Mouse (Mus musculus): ENCODE data around the gene Fmnl1.

Gene Fmnl1

DNA sequence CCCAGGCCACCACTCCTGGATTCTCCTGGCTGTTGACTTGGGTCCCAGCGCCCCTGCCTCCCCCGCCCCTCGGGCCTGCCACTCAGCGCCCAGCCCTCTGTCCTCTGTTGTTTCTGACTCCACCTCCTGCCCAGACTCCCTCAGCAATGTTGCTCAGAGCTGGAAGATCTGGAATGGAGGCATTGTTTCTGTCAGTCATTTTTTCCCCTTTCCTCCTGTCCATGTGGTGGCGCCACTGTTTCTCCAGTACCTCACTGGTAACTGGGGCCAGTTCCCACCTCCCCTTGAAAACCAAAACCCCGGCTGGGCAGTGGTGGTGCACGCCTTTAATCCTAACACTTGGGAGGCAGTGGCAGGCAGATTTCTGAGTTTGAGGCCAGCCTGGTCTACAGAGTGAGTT lies 9.5 kb upstream of the Fmnl1 start:
- no peak for DNase-seq

DNA sequence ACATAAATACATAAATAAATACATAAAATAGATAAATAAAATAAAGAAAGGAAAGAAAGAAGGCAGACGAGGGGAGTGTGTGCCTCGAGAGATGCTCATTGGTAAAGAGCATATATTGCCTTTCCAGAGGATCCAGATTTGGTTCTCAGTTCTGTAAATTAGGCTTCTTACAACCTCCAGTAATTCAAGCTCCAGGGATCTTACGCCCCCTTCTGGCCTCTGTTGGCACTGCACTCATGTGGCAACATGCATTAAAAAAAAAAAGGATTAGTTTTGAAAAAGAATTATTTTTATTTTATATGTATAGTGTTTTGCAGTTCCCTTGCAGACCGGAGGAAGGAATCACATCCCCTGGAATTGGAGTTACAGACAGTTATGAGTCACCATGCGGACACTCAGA lies 8.8 kb upstream of the Fmnl1 start:
- DNase-seq: no peak

DNA sequence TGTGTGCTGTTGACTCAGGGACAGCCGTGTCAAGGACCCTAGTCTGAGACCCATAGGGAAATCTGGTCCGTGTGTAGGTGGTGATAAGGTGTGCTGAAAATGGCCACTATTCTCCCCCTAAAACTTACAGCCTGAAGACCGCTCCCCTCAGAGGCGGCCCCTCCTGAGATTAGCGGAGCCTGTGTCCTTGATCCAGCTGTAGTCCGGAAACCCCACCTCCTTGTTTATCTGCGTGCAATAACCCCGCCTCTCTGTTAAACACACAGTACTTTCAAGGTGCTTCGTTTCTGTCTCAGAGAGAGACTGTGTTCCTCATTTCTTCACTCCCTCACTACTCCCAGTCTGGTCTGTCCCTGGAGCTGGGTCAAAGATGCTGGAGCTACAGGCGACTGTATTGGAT lies 6.5 kb upstream of the Fmnl1 start:
- DNase-seq: no peak

DNA sequence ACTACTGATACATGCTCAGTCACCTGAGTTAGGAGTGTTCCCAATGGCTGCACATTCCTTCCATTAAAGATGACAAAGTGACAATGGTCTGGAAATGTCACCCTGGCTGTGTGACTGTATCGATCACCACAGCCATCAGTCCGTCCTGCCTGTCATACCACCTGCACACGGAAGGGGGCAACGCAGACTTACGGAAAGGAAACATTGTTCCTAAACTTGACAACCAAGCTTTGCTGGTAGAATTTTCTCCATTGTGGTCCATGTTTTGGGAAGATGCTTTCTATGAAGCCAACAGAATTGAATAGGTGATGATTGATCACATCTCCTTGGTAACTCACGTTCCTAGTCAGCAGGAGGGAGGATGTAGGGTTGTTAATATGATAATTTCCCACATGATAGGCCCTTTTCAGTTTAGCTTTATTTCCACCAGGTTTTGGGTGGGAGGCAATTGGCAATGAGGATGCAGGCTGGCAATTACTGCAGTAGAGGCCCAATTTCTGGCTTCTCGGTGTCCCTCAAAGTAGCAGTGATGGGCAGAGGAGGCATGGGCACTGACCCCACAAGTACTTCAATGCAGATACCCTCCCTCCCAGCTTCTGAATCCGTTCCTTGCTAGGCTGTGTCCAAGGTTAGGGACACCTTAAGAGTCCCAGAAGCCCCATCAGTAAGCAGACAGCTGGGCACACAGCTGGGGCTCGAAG lies 2.1 kb upstream of the Fmnl1 start:
- DNase-seq: peak; percentile 91

DNA sequence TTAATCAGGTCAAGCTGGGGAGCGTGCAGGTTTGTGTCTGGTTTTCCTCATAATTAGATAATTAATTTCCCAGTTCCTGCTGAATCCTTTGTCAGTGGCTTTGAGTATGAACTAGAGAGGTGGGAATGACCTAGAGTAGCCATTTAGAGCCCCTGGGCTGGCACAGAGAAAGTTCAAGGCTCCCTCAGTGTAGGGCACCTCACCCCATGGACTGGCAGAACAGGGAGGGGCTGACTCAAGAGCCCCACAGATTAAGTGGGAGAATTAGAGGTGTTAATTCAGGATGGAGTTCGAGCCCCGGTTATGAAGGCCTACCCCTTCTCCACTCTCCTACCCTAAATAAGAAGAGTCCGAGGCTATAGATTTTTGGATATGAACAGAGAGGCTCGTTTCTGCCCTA lies 1.2 kb upstream of the Fmnl1 start:
- DNase-seq: no peak

DNA sequence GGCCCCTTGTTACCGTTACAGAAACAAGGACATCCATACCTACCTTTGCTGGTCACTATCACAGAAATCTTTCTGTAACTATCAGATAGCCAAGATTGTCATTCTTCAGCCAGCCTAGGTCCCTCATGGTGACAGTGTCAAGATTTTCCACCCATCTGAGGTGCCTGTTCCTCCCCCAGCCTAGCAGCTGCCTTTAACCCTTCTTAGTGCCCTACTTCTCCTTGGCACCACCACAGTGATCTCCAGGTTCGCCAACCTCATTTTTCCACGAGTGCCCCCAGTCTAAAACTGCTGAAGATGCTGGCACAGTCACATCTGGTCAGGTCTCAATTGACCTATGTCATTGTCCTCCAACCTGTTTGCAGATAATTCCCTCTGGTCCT lies 805 bp upstream of the Fmnl1 start:
- no peak for DNase-seq

DNA sequence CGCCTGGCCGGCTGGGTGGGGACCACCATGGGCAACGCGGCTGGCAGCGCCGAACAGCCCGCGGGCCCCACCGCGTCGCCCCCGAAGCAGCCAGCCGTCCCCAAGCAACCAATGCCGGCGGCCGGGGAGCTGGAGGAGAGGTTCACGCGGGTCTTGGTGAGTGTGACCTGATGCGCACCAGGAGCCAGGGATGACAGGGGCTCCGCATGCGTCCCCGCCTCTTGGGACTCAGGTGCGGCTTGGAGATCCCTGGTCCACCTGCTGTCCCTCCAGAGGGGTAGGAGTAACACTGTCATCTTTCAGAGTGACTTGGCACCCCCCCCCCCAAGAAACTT lies 346 bp downstream of the Fmnl1 start:
- no peak for DNase-seq

DNA sequence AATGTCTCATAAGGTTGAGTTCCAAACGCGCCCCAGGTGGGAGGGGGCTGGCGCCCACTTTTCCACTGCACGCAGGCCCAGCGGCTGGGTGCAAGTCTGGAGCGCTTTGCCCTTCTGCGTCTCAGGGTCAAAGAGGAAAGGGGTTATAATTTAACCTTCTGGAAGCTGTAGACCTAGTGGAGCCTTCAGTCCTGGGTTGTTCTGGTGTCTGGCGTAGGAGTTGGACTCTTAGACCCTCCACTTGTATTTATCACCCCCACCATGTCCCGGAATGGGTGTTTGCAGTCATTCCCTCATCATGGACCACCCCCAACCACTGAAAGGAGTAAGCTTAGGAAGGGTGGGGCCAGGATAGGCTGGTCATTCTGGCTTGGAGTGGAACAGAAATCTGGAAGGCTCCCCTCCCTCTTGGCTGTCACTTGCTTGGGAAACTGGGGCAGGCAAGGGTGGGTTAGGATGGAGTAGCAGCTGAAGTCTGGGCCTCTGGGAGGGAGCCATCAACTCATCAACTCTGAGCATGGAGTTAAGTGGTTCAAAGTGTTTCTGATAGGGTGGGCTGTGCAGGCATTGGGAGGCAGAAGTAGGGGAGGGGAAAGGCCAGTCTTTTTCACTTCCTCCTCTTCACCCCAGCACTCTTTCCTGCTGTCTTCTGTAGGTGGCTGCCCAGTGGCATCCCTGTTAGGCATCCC lies 940 bp downstream of the Fmnl1 start:
- DNase-seq: no peak

DNA sequence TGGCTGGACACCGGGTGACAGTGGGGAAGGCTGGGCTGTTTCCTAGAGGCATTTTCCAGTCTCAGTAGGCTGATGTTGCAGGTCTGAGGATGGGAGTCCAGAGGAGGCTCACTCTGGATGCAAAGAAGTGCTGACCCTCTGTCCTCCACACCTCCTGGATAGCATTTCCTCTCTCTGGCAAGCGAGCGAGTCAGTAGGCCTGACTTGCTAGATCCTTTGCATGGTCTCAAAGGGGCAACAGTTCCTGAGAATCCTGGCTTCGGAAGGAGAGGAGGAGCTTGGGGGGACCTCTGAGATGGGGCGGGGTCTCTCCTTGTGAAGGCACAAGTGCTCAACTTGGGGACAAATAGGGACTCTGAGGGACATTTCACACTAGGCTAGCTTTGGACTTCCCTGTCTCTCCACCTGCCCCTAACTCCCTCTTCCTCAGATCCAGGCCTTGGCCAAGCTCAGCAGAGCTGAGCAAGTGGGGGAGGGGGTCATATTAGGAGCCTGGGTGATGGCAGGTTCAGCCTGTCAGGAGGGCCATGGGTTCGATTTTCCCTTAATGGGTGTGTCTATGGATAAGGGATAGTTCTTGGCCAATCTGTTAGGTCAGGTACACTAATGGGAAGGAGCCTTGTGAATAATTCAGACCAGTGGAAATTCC lies 1.6 kb downstream of the Fmnl1 start:
- no peak for DNase-seq

DNA sequence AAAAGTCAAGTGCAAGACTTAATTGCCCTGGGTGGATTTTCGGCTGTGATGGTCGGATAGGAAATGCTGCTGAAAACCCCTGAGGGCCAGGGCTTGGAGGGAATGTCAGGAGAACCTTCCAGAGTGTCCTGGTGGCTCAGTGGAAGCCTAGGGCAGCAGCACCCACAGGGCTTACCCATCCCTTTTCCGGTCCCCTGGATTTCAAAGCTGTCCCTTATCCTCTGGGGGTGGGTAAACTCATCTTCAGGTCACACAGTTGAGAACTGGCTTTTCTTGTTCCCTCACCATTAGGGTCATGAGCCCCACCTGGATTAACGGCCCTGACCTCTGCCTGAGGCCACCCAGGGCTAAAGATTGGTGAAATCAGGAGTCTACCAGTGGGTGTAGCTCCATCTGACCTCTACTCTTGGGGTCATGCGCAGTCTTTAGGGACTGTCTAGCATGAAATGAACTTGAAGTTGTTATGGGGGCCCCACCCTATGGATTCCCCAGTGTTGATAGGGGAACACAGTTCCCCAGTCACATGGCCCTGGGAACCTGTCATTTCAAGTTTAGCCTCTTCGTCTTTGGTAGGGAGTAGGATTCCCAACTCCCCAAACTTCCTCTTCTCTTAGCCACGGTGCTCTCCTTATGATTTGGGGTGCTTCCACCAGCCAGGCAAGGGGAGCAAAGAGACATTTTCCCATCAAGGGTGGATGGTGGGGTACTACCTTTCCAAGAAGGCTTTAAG lies 2.3 kb downstream of the Fmnl1 start:
- DNase-seq: no peak

DNA sequence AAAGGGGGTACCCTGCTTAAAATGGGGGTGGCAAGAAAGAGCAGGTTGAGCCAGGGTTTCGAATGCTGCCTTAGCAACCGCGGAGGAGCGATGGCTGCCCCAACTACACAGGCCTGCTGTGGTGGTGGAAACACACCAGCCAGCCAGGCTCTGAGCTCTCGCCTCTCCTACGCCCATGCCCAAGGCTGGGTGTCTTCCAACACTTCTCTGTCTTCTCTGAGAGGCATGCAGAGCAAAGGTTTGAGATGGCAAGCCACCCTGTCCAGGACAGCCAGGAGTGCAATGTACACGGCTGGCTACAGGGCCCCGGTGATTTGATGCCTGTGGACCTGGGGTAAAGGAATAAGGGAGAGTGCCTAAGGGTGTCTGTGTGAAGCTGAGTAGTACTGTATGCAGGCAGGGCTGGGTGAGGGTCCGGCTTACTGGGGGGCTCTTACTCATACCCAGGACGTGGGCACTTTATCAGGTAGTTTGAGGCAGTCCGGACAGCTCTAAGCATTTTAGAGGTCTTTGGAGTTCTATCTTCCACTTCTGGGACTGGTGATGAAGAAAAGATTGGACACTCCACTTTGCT lies 3.0 kb downstream of the Fmnl1 start:
- DNase-seq: no peak

DNA sequence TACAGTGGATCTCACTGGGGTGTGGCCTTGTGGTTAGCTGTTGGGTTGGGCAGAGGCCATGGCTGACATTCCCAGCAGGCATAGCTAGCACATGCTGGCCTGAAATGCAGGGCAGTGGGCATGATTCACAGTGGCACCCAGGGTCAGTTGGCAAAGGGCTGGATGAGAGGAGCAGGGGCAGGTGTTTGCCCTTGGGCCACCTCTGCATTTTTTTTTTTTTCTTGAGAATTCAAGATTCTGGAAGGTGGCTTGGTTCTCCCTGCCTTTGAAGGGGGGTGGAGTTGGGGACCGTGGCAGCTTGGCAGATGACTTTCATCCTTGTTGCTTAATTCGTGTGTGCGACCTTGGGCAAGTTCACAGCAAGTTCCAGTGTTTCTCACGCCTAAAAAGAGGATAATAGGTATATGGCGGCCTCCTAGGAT lies 3.5 kb downstream of the Fmnl1 start:
- no peak for DNase-seq

DNA sequence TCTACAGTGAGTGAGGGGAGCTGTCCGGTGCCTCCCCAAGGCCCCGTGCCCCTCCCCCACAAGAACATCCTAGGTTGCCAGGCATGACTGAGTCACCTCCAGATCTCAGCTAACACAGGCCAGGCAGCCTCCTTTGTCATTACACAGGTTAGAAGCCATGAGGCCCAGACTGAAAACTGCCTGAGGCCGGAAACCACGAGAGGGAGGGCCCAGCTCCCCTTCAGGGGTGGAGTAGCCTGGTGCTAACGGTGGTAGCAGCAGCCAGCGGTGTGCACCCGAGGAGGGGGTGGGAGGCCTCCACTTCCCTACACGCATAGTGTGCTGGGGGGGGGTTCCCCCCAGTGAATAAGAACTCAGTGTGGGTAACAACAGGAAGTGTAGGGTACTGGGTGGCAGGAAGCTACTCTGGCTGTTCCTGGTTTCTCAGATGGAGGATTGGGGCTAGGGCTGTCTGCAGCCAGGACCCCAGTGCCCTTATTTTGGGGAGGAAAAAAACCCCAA lies 4.0 kb downstream of the Fmnl1 start:
- no peak for DNase-seq

DNA sequence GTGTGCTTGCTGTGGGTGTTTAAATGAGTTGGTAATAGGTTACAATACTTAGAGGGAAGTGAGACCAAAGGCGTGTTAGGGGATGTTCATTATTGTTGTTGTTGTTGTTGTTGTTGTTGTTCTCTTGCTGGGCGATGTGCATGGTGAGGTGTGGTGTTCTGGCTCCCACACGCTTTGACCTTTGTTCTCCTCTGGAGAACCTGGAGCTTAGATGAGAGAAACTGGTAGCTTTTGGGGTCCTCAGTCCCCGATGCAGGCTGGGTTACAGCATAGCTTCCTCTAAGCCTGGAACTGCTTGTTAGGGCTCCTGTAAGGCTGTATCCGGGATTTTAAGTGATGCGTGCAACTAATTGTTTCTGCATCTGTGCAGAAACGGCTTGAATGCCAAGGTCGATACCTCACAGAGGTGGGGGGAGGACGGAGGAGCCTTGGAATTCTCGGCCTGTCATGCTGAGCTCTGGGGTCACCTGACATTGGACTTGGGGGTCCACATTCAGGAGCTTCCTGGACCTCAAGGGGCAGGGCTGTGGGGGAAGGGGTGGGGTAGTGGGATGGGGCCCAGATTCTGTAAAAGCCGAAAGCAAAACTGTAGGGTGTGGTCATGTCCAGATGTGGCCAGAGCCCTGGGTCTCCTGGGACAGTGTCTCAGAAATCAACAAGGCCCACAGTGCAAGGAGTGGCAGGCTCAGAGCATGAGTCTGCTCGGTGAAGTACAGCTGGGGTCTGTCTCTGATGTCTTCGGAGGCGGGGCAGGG lies 5.0 kb downstream of the Fmnl1 start:
- no peak for DNase-seq

DNA sequence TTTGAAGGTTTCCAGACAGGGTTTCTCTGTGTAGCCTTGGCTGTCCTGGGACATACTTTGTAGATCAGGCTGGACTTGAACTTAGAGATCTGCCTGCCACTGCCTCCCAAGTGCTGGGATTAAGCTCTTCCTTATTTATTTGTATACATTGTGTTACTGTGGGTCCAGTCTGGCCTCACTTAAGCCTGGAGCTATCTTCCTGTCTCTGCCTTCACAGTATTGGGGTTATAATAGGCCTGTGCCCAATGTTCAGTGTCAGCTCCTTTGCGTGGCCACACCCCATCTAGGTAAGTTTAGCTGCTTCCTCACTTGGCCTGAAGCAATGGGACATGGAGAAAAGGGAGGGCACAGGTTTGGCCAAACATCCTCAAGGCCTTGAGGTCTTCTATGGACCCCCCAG lies 5.6 kb downstream of the Fmnl1 start:
- no peak for DNase-seq

DNA sequence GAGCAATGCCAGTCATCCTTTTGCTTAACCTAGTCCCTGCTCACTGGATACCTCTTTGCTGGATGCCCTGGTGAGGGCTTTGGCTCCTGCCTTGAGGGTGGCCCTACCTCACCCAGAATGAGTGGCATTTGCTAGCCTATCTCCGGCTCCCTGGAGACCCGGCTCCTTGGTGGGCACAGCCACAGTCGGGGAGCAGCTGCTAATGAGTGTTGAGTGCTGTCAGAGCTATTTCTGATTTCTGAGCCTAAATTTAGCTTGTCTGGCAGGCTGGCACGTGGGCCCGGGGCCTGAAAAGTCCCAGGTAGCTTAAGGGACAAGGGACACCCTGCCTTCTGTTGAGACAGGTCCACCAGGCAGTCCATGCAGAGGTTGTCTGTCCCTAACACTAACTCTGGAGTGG lies 6.3 kb downstream of the Fmnl1 start:
- DNase-seq: no peak

DNA sequence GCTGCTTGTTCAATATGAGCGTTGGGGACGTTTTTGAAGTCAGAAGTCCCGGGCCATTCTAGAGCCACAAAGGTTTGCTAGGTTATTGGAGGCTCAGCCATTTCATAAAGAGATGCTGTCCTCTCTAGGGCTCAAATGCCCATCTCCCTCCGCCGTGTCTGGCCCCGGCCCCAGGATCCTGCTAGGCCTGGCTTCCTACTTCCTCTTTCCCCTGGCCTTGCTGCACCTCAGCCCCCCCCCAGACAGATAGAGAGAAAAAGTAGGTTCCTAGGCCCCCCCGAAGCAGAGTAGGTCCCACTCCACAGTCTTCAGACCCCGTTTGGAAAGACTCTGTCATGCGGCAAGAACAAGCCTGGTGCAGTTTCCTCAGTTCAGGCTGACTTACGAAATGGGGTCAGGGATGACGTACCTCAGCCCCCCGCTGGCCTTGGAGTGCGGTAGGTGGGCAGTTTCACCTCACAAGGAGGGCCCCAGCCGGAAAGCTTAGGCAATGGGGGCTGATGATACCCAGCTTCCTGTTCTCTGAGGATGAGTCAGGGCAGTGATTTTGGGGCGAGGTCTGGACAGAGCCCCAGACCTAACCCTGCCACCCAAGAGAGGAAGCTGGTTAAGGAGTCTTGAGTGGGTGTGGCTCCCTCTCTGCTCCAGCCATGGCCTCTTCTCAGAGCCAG lies 7.0 kb downstream of the Fmnl1 start:
- no peak for DNase-seq

DNA sequence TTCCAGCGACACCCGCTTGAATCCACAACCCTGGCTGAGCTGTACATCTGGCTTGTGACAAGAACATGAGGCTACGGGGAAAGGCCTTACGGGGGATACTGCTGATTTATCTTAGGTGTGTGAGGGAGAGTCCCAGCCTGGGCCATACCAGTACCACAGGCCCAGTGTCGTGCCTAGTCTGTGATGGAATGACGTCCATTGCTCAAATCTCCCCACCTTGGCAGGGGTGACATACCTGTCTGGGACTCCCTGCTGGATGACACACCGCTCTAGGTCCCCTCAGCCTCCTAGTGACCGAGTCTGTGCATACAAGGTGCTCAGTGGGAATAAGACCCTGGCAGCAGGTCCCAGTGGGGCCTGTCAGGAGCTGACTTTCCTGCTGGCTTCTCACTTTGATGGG lies 7.8 kb downstream of the Fmnl1 start:
- no peak for DNase-seq

DNA sequence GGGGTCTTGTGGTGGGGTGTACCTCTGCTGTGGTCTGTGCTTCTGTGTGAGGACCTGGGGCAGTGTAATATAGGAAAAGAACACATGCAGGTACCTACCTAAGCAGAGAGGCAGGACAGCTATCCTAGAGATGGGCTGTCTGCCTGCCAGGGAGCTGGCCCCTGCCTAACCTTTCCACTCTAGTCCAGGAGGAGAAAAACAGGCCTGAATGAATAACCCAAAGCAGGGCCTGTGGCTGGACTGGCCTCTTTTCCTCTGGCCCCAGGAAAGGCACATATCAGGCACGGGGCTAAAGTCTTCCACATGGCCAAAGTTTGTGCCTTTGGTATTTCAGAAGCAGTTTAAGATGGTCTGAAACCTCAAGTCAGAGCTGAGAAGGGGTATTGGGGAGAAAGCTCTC lies 9.5 kb downstream of the Fmnl1 start:
- no peak for DNase-seq

DNA sequence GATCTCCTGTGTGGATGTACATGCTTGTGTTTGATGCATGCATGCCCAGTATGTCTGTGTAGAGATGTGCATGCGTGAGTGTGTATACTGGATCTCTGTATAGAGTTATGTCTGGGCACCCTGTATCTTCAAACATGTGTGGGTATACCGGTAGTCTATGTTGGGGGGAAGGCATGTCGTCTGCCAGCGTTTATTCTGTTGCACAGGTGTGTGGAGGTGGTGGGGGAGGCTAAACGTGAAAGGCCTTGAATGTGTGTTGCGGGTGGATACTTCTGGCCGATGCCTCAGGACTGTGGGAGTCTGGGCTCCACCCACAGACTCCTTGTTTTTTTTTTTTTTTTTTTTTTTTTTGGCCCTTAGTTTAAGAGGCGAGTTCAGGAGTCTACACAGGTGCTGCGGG lies 10.4 kb downstream of the Fmnl1 start:
- DNase-seq: no peak

DNA sequence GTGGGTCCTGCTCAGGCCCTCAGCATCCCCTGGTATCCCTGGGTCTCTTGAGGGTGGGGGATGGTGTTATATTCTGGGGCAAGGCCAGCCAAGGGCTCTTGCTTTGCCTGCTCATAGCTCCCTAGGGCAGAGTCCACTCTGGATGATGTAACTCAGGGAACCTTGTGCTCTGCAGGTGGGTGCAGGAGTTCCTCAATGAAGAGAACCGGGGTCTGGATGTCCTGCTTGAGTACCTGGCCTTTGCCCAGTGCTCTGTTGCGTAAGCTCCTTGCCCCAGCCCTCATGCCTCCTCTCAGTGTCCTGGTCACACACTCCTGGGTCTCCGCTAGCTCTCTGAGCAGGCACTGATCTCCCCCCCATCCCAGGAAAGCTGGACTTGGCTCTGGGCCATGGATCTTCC lies 11.0 kb downstream of the Fmnl1 start:
- no peak for DNase-seq

DNA sequence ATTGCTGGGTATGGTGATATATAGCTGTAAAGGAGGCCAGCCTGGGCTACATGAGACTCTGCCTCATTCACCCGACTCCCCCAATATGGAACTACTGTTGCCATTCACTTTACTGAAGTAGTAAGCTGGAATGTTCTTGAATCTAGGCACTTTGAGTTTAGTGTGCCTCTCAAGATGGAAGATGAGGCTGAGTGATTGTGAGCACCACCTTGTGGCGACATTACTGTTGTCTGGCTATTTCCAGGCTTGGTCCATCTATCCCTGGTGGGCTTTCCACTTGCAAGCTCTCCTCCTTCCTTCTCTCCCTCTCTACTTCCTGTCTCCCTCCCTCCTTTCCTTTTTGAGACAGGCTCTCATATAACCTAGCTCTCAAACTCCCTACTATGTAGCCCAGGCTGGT lies 14.0 kb downstream of the Fmnl1 start:
- DNase-seq: peak; percentile 63

Data from cerebellum, adult 9-10 months (tissue).